Mouse (Mus musculus): ENCODE results near the gene Zp3. TPM values are rescaled to one million over a fixed set of nuclear protein-coding genes. Genes with fewer than 3 reads are reported as not detected.

Zp3 gene
- total RNA-seq, 2 experiments from 2014 or later: not detected

GRCm38 (mm10) chr5:135960909-135961635 lies 18.8 kb upstream of the Zp3 start:
- DNase-seq: no peak
- intact Hi-C loops (cut with DNase I): no loop called here

- DNase-seq: no peak
- intact Hi-C loops (cut with DNase I): no loop called here
These were observed 17.8 kb upstream of the Zp3 start for GRCm38 (mm10) chr5:135962125-135962491.

- intact Hi-C loops (cut with DNase I): no loop called here
These were observed 17.2 kb upstream of the Zp3 start for GRCm38 (mm10) chr5:135962492-135963279.

GRCm38 (mm10) chr5:135963280-135963627 lies 16.6 kb upstream of the Zp3 start:
- no peak for DNase-seq
- intact Hi-C loops (cut with DNase I): no loop called here

More at GRCm38 (mm10) chr5:135962492-135963279, 17.2 kb upstream of the Zp3 start:
- peak; percentile 99 for DNase-seq

GRCm38 (mm10) chr5:135965501-135965930 lies 14.4 kb upstream of the Zp3 start:
- intact Hi-C loops (cut with DNase I): no loop called here
- peak; percentile 38 for DNase-seq

- intact Hi-C loops (cut with DNase I): no loop called here
- DNase-seq: no peak
These were observed 13.0 kb upstream of the Zp3 start for GRCm38 (mm10) chr5:135966866-135967265.

- intact Hi-C loops (cut with DNase I): no loop called here
- peak; percentile 42 for DNase-seq
These were observed 11.1 kb upstream of the Zp3 start for GRCm38 (mm10) chr5:135968781-135969180.

GRCm38 (mm10) chr5:135970247-135970646 lies 9.7 kb upstream of the Zp3 start:
- DNase-seq: no peak
- intact Hi-C loops (cut with DNase I): no loop called here

GRCm38 (mm10) chr5:135971876-135972275 lies 8.0 kb upstream of the Zp3 start:
- intact Hi-C loops (cut with DNase I): no loop called here
- no peak for DNase-seq

- intact Hi-C loops (cut with DNase I): no loop called here
- no peak for DNase-seq
These were observed 5.5 kb upstream of the Zp3 start, which contains the start of gene Ssc4d for GRCm38 (mm10) chr5:135974365-135974764. TSS of gene Ssc4d (minus strand) at chr5:135974531.

GRCm38 (mm10) chr5:135975893-135976668 lies 3.8 kb upstream of the Zp3 start:
- intact Hi-C loops (cut with DNase I): no loop called here
- no peak for DNase-seq

- intact Hi-C loops (cut with DNase I): no loop called here
These were observed 518 bp upstream of the Zp3 start for GRCm38 (mm10) chr5:135979381-135979780.

GRCm38 (mm10) chr5:135982398-135982797 lies 2.5 kb downstream of the Zp3 start:
- intact Hi-C loops (cut with DNase I): no loop called here
- DNase-seq: peak; percentile 64

More at GRCm38 (mm10) chr5:135979381-135979780, 518 bp upstream of the Zp3 start:
- no peak for DNase-seq

- intact Hi-C loops (cut with DNase I): no loop called here
- no peak for DNase-seq
These were observed 4.7 kb downstream of the Zp3 start for GRCm38 (mm10) chr5:135984546-135985044.

GRCm38 (mm10) chr5:135987248-135987647 lies 7.3 kb downstream of the Zp3 start:
- no peak for DNase-seq
- intact Hi-C loops (cut with DNase I): no loop called here

- no peak for DNase-seq
- intact Hi-C loops (cut with DNase I): no loop called here
These were observed 10.7 kb downstream of the Zp3 start for GRCm38 (mm10) chr5:135990601-135991000.

- intact Hi-C loops (cut with DNase I): no loop called here
- no peak for DNase-seq
These were observed 13.6 kb downstream of the Zp3 start for GRCm38 (mm10) chr5:135993381-135993965.

- intact Hi-C loops (cut with DNase I): no loop called here
These were observed 14.4 kb downstream of the Zp3 start for GRCm38 (mm10) chr5:135994335-135994724.

GRCm38 (mm10) chr5:135994725-135995687 lies 15.1 kb downstream of the Zp3 start, which contains the start of gene Dtx2:
TSS of gene Dtx2 (plus strand) at chr5:135994800.
- intact Hi-C loops (cut with DNase I): no loop called here
- peak; percentile 88 for DNase-seq

More at GRCm38 (mm10) chr5:135994335-135994724, 14.4 kb downstream of the Zp3 start:
- DNase-seq: no peak
